In genomic region chr2:65621838-65622237, GRCm38 (mm10) we compare ENCODE assay signal across 20 mouse cellular contexts. TPM values are rescaled to one million over a fixed set of nuclear protein-coding genes. Genes with fewer than 3 reads are reported as not detected.
DNase-seq lines count a peak whose midpoint lies in the region; ATAC-seq and TF ChIP-seq lines count a peak whose summit lies in the region.
"Had no signal": no experiment of that assay in that cellular context is flagged by ENCODE, and none has a peak within 500 bp of the region (broad histone marks: within the 10 kb centered on the region; RNA-seq: fewer than 3 reads in every experiment).

No protein-coding gene starts in this region.

- no peak for TF ChIP-seq POLR2A in cortical plate, adult 2 months (IDR thresholded peaks at IDR 0.05; ENCODE audit: extremely low read depth, insufficient read depth, low read length)

- no peaks in the 10 kb centered on the region for H3K36me3 ChIP-seq in hindbrain, embryonic 13.5 days
- no peaks in the 10 kb centered on the region for H3K36me3 ChIP-seq in midbrain, embryonic 16.5 days (ENCODE audit: control insufficient read depth, insufficient read depth, low read length)
- H3K36me3 ChIP-seq: embryonic facial prominence, embryonic 15.5 days; limb, embryonic 12.5 days; liver, embryonic 12.5 days had no signal

- peak overlapping the region; percentile 63 for H3K4me3 ChIP-seq in layer of hippocampus, adult 2 months
- peak overlapping the region; percentile 62 for H3K4me3 ChIP-seq in cortical plate, adult 2 months (ENCODE audit: insufficient read depth, low read length)
- peak overlapping the region; percentile 41 for H3K4me3 ChIP-seq in hindbrain, embryonic 13.5 days
- H3K4me3 ChIP-seq in midbrain, embryonic 16.5 days (ENCODE audit: low read depth, low read length), result peak overlapping the region; percentile 53
- H3K4me3 ChIP-seq: embryonic facial prominence, embryonic 15.5 days; limb, embryonic 12.5 days; liver, embryonic 12.5 days had no signal

- no peak for TF ChIP-seq CTCF in layer of hippocampus, adult 2 months (conservative IDR thresholded peaks at IDR 0.05)
- no peak for TF ChIP-seq CTCF in cortical plate, adult 2 months (IDR thresholded peaks at IDR 0.05; ENCODE audit: extremely low read depth, insufficient read depth, low read length)

- H3K9ac ChIP-seq in hindbrain, embryonic 13.5 days, result peak overlapping the region; percentile 55; the same call in 1 of the 2 replicates
- H3K9ac ChIP-seq in midbrain, embryonic 16.5 days (ENCODE audit: low read depth, low read length), result 0 out of 2 replicates have a peak overlapping the region, but pooled peaks have one; percentile 30
- H3K9ac ChIP-seq: embryonic facial prominence, embryonic 15.5 days; limb, embryonic 12.5 days; liver, embryonic 12.5 days had no signal

- peak overlapping the region; percentile 97 for H3K27ac ChIP-seq in layer of hippocampus, adult 2 months
- H3K27ac ChIP-seq in cortical plate, adult 2 months (ENCODE audit: insufficient read depth, low read length), result no peak overlapping the region
- H3K27ac ChIP-seq in hindbrain, embryonic 13.5 days, result 0 out of 2 replicates have a peak overlapping the region, but pooled peaks have one; percentile 35
- no peak overlapping the region for H3K27ac ChIP-seq in midbrain, embryonic 16.5 days (ENCODE audit: low read length)
- H3K27ac ChIP-seq: embryonic facial prominence, embryonic 15.5 days; limb, embryonic 12.5 days; liver, embryonic 12.5 days had no signal

- H3K4me2 ChIP-seq in hindbrain, embryonic 13.5 days, result peak overlapping the region; percentile 45
- peak overlapping the region; percentile 60 for H3K4me2 ChIP-seq in midbrain, embryonic 16.5 days (ENCODE audit: low read length)
- H3K4me2 ChIP-seq: embryonic facial prominence, embryonic 15.5 days; heart, embryonic 11.5 days; limb, embryonic 12.5 days; liver, embryonic 12.5 days had no signal

- ATAC-seq in hindbrain, embryonic 13.5 days (ENCODE audit: low FRiP score), result no peak
- no peak for ATAC-seq in midbrain, embryonic 16.5 days
- ATAC-seq in megakaryocyte-erythroid progenitor cell, adult 5-6 weeks (replicated peaks; ENCODE audit: low FRiP score, low TSS enrichment, poor library complexity, severe bottlenecking), result no peak
- ATAC-seq: liver, embryonic 12.5 days had no signal

- H3K9me3 ChIP-seq in hindbrain, embryonic 13.5 days, result no peaks in the 10 kb centered on the region
- no peaks in the 10 kb centered on the region for H3K9me3 ChIP-seq in midbrain, embryonic 16.5 days (replicated peaks; ENCODE audit: control insufficient read depth, low read length, poor library complexity, severe bottlenecking)
- H3K9me3 ChIP-seq: embryonic facial prominence, embryonic 15.5 days; limb, embryonic 12.5 days; liver, embryonic 12.5 days had no signal

- no peak for DNase-seq in layer of hippocampus, adult 2 months (ENCODE audit: low spot score in 2 of 2)
- DNase-seq in layer of hippocampus, postnatal 25 days (ENCODE audit: extremely low spot score in 1 of 2, low spot score in 1 of 2), result no peak
- no peak for DNase-seq in adrenal gland, postnatal 4 days (ENCODE audit: low spot score in 2 of 2)
- DNase-seq in retina, postnatal 1 day, result no peak
- DNase-seq: adrenal gland, adult 2 months; heart, postnatal 10 days; kidney, adult 18-20 months; kidney, postnatal 14 days; lung, adult 2 months; right cerebral cortex, postnatal 14 days; thymus, postnatal 4 days had no signal

- WGBS in hindbrain, embryonic 13.5 days, result 77% methylated on average over 5 of the region's 5 CpGs
- 67% methylated on average over 5 of the region's 5 CpGs for WGBS in midbrain, embryonic 16.5 days

- H3K27me3 ChIP-seq in hindbrain, embryonic 13.5 days, result no peaks in the 10 kb centered on the region
- no peaks in the 10 kb centered on the region for H3K27me3 ChIP-seq in midbrain, embryonic 16.5 days (ENCODE audit: control insufficient read depth, insufficient read depth, low read depth, low read length)
- H3K27me3 ChIP-seq: embryonic facial prominence, embryonic 15.5 days; limb, embryonic 12.5 days; liver, embryonic 12.5 days had no signal

- no peaks in the 10 kb centered on the region for H3K4me1 ChIP-seq in cortical plate, adult 2 months (ENCODE audit: control insufficient read depth, insufficient read depth, low read length)
- peaks cover 15% of the 10 kb centered on the region for H3K4me1 ChIP-seq in hindbrain, embryonic 13.5 days (replicated peaks)
- peaks cover 11% of the 10 kb centered on the region for H3K4me1 ChIP-seq in midbrain, embryonic 16.5 days (ENCODE audit: control insufficient read depth, insufficient read depth, low read length)
- H3K4me1 ChIP-seq: embryonic facial prominence, embryonic 15.5 days; limb, embryonic 12.5 days; liver, embryonic 12.5 days had no signal

RNA-seq across cellular contexts. Expression of gene Scn2a, which starts 1.3 kb away (rescaled TPM):
- total RNA-seq in layer of hippocampus, adult 2 months (2021), result 100 to 1,000 TPM; 244 to 256 TPM
- 100 to 1,000 TPM; 239 to 265 TPM for total RNA-seq in layer of hippocampus, postnatal 25 days (2021)
- 81.1 and 82.4 TPM in 2 replicates for polyA plus RNA-seq in cortical plate, adult 2 months (2012; rRNA removed)
- 37.1 and 38.6 TPM in 2 replicates for polyA plus RNA-seq in hindbrain, embryonic 13.5 days (2015; fragmentation: Nextera tagmentation; extraction: Ambion mirVana)
- 55.5 and 56.7 TPM in 2 replicates for polyA plus RNA-seq in midbrain, embryonic 16.5 days (2015; fragmentation: Nextera tagmentation; extraction: Ambion mirVana)
- total RNA-seq in megakaryocyte-erythroid progenitor cell, adult 5-6 weeks (2014; fragmentation: Nextera tagmentation), result 0.44 TPM in 1 of 2 replicates, not detected in the other
- not detected in 2 replicates for total RNA-seq in megakaryocyte-erythroid progenitor cell, adult 5-6 weeks (2017)
- total RNA-seq in adrenal gland, postnatal 4 days (2021), result 1 to 10 TPM; 3.2 to 3.4 TPM

RNA-seq across cellular contexts. Expression of gene Scn3a, which starts 54.4 kb away (rescaled TPM):
- total RNA-seq in layer of hippocampus, adult 2 months (2021), result 10 to 100 TPM; 39.2 to 39.5 TPM
- total RNA-seq in layer of hippocampus, postnatal 25 days (2021), result 10 to 100 TPM; 37.7 to 40.2 TPM
- 12.0 and 12.2 TPM in 2 replicates for polyA plus RNA-seq in cortical plate, adult 2 months (2012; rRNA removed)
- polyA plus RNA-seq in hindbrain, embryonic 13.5 days (2015; fragmentation: Nextera tagmentation; extraction: Ambion mirVana), result 51.3 and 57.4 TPM in 2 replicates
- polyA plus RNA-seq in midbrain, embryonic 16.5 days (2015; fragmentation: Nextera tagmentation; extraction: Ambion mirVana), result 70.7 and 78.2 TPM in 2 replicates
- not detected in 2 replicates for total RNA-seq in megakaryocyte-erythroid progenitor cell, adult 5-6 weeks (2014; fragmentation: Nextera tagmentation)
- total RNA-seq in megakaryocyte-erythroid progenitor cell, adult 5-6 weeks (2017), result not detected in 2 replicates
- 10 to 100 TPM in 1 of 2 experiments, 1 to 10 TPM in 1; 8.2 to 11.9 TPM for total RNA-seq in adrenal gland, postnatal 4 days (2021)
- polyA plus RNA-seq: C2C12 had no signal

Comparison
In these comparisons a context has a peak if more than half of its experiments do, and no peak if none do; other contexts are left out.
1. H3K27ac ChIP-seq: peak in layer of hippocampus, adult 2 months (single experiment) and hindbrain, embryonic 13.5 days (single experiment); none in cortical plate, adult 2 months (single experiment) and midbrain, embryonic 16.5 days (single experiment).
2. RNA of gene Scn2a, which starts 1.3 kb away (total RNA-seq): 239 to 265 TPM in layer of hippocampus, postnatal 25 days and 244 to 256 TPM in layer of hippocampus, adult 2 months; 3.2 to 3.4 TPM in adrenal gland, postnatal 4 days and 0.44 TPM in megakaryocyte-erythroid progenitor cell, adult 5-6 weeks; every median in the first group is over 10 times any median in the second.
3. RNA of gene Scn3a, which starts 54.4 kb away (total RNA-seq): 37.7 to 40.2 TPM in layer of hippocampus, postnatal 25 days, 39.2 to 39.5 TPM in layer of hippocampus, adult 2 months and 8.2 to 11.9 TPM in adrenal gland, postnatal 4 days; not detected in megakaryocyte-erythroid progenitor cell, adult 5-6 weeks; every median in the first group is over 4 times any median in the second.
4. Peak in every context shown above with its lines, with median percentiles within 50 percentile points of each other: H3K4me3 ChIP-seq.